Mouse (Mus musculus): Measurements from ENCODE around the gene Srbd1. TPM values are rescaled to one million over a fixed set of nuclear protein-coding genes. Genes with fewer than 3 reads are reported as not detected.

The Srbd1 gene
- polyA plus RNA-seq, 1 experiment from 2014 or later = 11.6 TPM

GRCm38 (mm10) chr17:86123146-86123545, 21.8 kb downstream of the Srbd1 start:
- H3K4me3 ChIP-seq (ENCODE audit: low read length) = no peak overlapping the region
- no peaks in the 10 kb centered on the region for H3K9me3 ChIP-seq (ENCODE audit: control insufficient read depth, low read length)
- H3K27ac ChIP-seq (ENCODE audit: low read depth, low read length) = no peak overlapping the region
- ATAC-seq (ENCODE audit: low FRiP score, low TSS enrichment) = no peak
- no peak overlapping the region for H3K4me2 ChIP-seq (replicated peaks; ENCODE audit: low read depth, low read length)
- H3K36me3 ChIP-seq (ENCODE audit: control insufficient read depth, insufficient read depth, low read length) = peaks cover 43% of the 10 kb centered on the region
- WGBS = 86% methylated on average over 3 of the region's 3 CpGs
- H3K27me3 ChIP-seq (ENCODE audit: control insufficient read depth, insufficient read depth, low read length) = no peaks in the 10 kb centered on the region
- H3K4me1 ChIP-seq (ENCODE audit: control insufficient read depth, insufficient read depth, low read length) = no peaks in the 10 kb centered on the region
- H3K9ac ChIP-seq (ENCODE audit: low read depth, low read length) = no peak overlapping the region

- Histone ChIP-seq H3K4me3 (ENCODE audit: low read length) (no peak overlapping the region), H3K9me3 (ENCODE audit: control insufficient read depth, low read length) (no peaks in the 10 kb centered on the region), H3K27ac (ENCODE audit: low read depth, low read length) (no peak overlapping the region), H3K36me3 (ENCODE audit: control insufficient read depth, insufficient read depth, low read length) (peaks cover 12% of the 10 kb centered on the region; the same call in 1 of the 2 replicates), H3K4me1 (ENCODE audit: control insufficient read depth, insufficient read depth, low read length) (no peaks in the 10 kb centered on the region), H3K4me2 (replicated peaks; ENCODE audit: low read depth, low read length) (no peak overlapping the region), H3K9ac (ENCODE audit: low read depth, low read length) (no peak overlapping the region), H3K27me3 (ENCODE audit: control insufficient read depth, insufficient read depth, low read length) (no peaks in the 10 kb centered on the region)
- 83% methylated on average over 2 of the region's 2 CpGs for whole genome bisulfite sequencing
- no peak for ATAC-seq (ENCODE audit: low FRiP score, low TSS enrichment)
Measured at GRCm38 (mm10) chr17:86096875-86097274, 48.1 kb downstream of the Srbd1 start.

GRCm38 (mm10) chr17:86093124-86093523, 51.9 kb downstream of the Srbd1 start:
- peaks cover 6% of the 10 kb centered on the region; the same call in 1 of the 2 replicates for H3K4me1 ChIP-seq (ENCODE audit: control insufficient read depth, insufficient read depth, low read length)
- no peak overlapping the region for H3K9ac ChIP-seq (ENCODE audit: low read depth, low read length)
- H3K27me3 ChIP-seq (ENCODE audit: control insufficient read depth, insufficient read depth, low read length) = no peaks in the 10 kb centered on the region
- H3K4me3 ChIP-seq (ENCODE audit: low read length) = no peak overlapping the region
- H3K27ac ChIP-seq (ENCODE audit: low read depth, low read length) = no peak overlapping the region
- no peaks in the 10 kb centered on the region for H3K9me3 ChIP-seq (ENCODE audit: control insufficient read depth, low read length)
- peaks cover 9% of the 10 kb centered on the region; the same call in 1 of the 2 replicates for H3K36me3 ChIP-seq (ENCODE audit: control insufficient read depth, insufficient read depth, low read length)
- WGBS = 89% methylated on average over 1 of the region's 1 CpGs
- no peak overlapping the region for H3K4me2 ChIP-seq (replicated peaks; ENCODE audit: low read depth, low read length)
- no peak for ATAC-seq (ENCODE audit: low FRiP score, low TSS enrichment)

- Histone ChIP-seq H3K4me1 (ENCODE audit: control insufficient read depth, insufficient read depth, low read length) (peaks cover 6% of the 10 kb centered on the region; the same call in 1 of the 2 replicates), H3K36me3 (ENCODE audit: control insufficient read depth, insufficient read depth, low read length) (peaks cover 3% of the 10 kb centered on the region; the same call in 1 of the 2 replicates), H3K9ac (ENCODE audit: low read depth, low read length) (no peak overlapping the region), H3K9me3 (ENCODE audit: control insufficient read depth, low read length) (no peaks in the 10 kb centered on the region), H3K4me2 (replicated peaks; ENCODE audit: low read depth, low read length) (no peak overlapping the region), H3K4me3 (ENCODE audit: low read length) (no peak overlapping the region), H3K27me3 (ENCODE audit: control insufficient read depth, insufficient read depth, low read length) (no peaks in the 10 kb centered on the region), H3K27ac (ENCODE audit: low read depth, low read length) (no peak overlapping the region)
- ATAC-seq (ENCODE audit: low FRiP score, low TSS enrichment) = no peak
- 48% methylated on average over 1 of the region's 1 CpGs for WGBS
Measured at GRCm38 (mm10) chr17:86091631-86092030, 53.3 kb downstream of the Srbd1 start.

GRCm38 (mm10) chr17:86089893-86090588, 54.9 kb downstream of the Srbd1 start:
- Histone ChIP-seq H3K27ac (ENCODE audit: low read depth, low read length) (no peak overlapping the region), H3K9me3 (ENCODE audit: control insufficient read depth, low read length) (no peaks in the 10 kb centered on the region), H3K36me3 (ENCODE audit: control insufficient read depth, insufficient read depth, low read length) (no peaks in the 10 kb centered on the region; the same call in 1 of the 2 replicates), H3K27me3 (ENCODE audit: control insufficient read depth, insufficient read depth, low read length) (no peaks in the 10 kb centered on the region), H3K4me3 (ENCODE audit: low read length) (no peak overlapping the region), H3K4me2 (replicated peaks; ENCODE audit: low read depth, low read length) (no peak overlapping the region; the same call in 1 of the 2 replicates), H3K4me1 (ENCODE audit: control insufficient read depth, insufficient read depth, low read length) (peaks cover 6% of the 10 kb centered on the region; the same call in 1 of the 2 replicates), H3K9ac (ENCODE audit: low read depth, low read length) (no peak overlapping the region)
- WGBS = 22% methylated on average over 9 of the region's 9 CpGs
- peak; percentile 84 for ATAC-seq (ENCODE audit: low FRiP score, low TSS enrichment)

- no peak overlapping the region for H3K4me2 ChIP-seq (replicated peaks; ENCODE audit: low read depth, low read length)
- H3K27ac ChIP-seq (ENCODE audit: low read depth, low read length) = no peak overlapping the region
- 95% methylated on average over 9 of the region's 9 CpGs for WGBS
- H3K4me1 ChIP-seq (ENCODE audit: control insufficient read depth, insufficient read depth, low read length) = peaks cover 6% of the 10 kb centered on the region; the same call in 1 of the 2 replicates
- no peaks in the 10 kb centered on the region for H3K9me3 ChIP-seq (ENCODE audit: control insufficient read depth, low read length)
- H3K27me3 ChIP-seq (ENCODE audit: control insufficient read depth, insufficient read depth, low read length) = no peaks in the 10 kb centered on the region
- ATAC-seq (ENCODE audit: low FRiP score, low TSS enrichment) = no peak
- no peaks in the 10 kb centered on the region for H3K36me3 ChIP-seq (ENCODE audit: control insufficient read depth, insufficient read depth, low read length)
- no peak overlapping the region for H3K9ac ChIP-seq (ENCODE audit: low read depth, low read length)
- no peak overlapping the region for H3K4me3 ChIP-seq (ENCODE audit: low read length)
Measured at GRCm38 (mm10) chr17:86087922-86088321, 57.1 kb downstream of the Srbd1 start.

GRCm38 (mm10) chr17:86086191-86086590, 58.8 kb downstream of the Srbd1 start:
- 90% methylated on average over 4 of the region's 4 CpGs for WGBS
- Histone ChIP-seq H3K27ac (ENCODE audit: low read depth, low read length) (no peak overlapping the region), H3K4me3 (ENCODE audit: low read length) (no peak overlapping the region)

GRCm38 (mm10) chr17:86083207-86083606, 61.8 kb downstream of the Srbd1 start:
- no peaks in the 10 kb centered on the region for H3K4me1 ChIP-seq (ENCODE audit: control insufficient read depth, insufficient read depth, low read length)
- no peak overlapping the region for H3K27ac ChIP-seq (ENCODE audit: low read depth, low read length)
- no peak overlapping the region for H3K4me2 ChIP-seq (replicated peaks; ENCODE audit: low read depth, low read length)
- no peak overlapping the region for H3K9ac ChIP-seq (ENCODE audit: low read depth, low read length)
- no peaks in the 10 kb centered on the region for H3K36me3 ChIP-seq (ENCODE audit: control insufficient read depth, insufficient read depth, low read length)
- ATAC-seq (ENCODE audit: low FRiP score, low TSS enrichment) = no peak
- WGBS = 74% methylated on average over 7 of the region's 7 CpGs
- no peak overlapping the region for H3K4me3 ChIP-seq (ENCODE audit: low read length)
- no peaks in the 10 kb centered on the region for H3K9me3 ChIP-seq (ENCODE audit: control insufficient read depth, low read length)
- no peaks in the 10 kb centered on the region for H3K27me3 ChIP-seq (ENCODE audit: control insufficient read depth, insufficient read depth, low read length)

More at GRCm38 (mm10) chr17:86086191-86086590, 58.8 kb downstream of the Srbd1 start:
- Histone ChIP-seq H3K9ac (ENCODE audit: low read depth, low read length) (no peak overlapping the region), H3K4me1 (ENCODE audit: control insufficient read depth, insufficient read depth, low read length) (peaks cover 6% of the 10 kb centered on the region; the same call in 1 of the 2 replicates), H3K27me3 (ENCODE audit: control insufficient read depth, insufficient read depth, low read length) (no peaks in the 10 kb centered on the region), H3K36me3 (ENCODE audit: control insufficient read depth, insufficient read depth, low read length) (no peaks in the 10 kb centered on the region), H3K9me3 (ENCODE audit: control insufficient read depth, low read length) (no peaks in the 10 kb centered on the region), H3K4me2 (replicated peaks; ENCODE audit: low read depth, low read length) (no peak overlapping the region)
- ATAC-seq (ENCODE audit: low FRiP score, low TSS enrichment) = no peak

- no peaks in the 10 kb centered on the region for H3K36me3 ChIP-seq (ENCODE audit: control insufficient read depth, insufficient read depth, low read length)
- no peak overlapping the region for H3K9ac ChIP-seq (ENCODE audit: low read depth, low read length)
- WGBS = 51% methylated on average over 11 of the region's 11 CpGs
- no peak overlapping the region for H3K4me2 ChIP-seq (replicated peaks; ENCODE audit: low read depth, low read length)
- H3K4me3 ChIP-seq (ENCODE audit: low read length) = no peak overlapping the region
- no peak overlapping the region for H3K27ac ChIP-seq (ENCODE audit: low read depth, low read length)
- H3K4me1 ChIP-seq (ENCODE audit: control insufficient read depth, insufficient read depth, low read length) = no peaks in the 10 kb centered on the region
- no peaks in the 10 kb centered on the region for H3K27me3 ChIP-seq (ENCODE audit: control insufficient read depth, insufficient read depth, low read length)
- no peaks in the 10 kb centered on the region for H3K9me3 ChIP-seq (ENCODE audit: control insufficient read depth, low read length)
- ATAC-seq (ENCODE audit: low FRiP score, low TSS enrichment) = no peak
Measured at GRCm38 (mm10) chr17:86078060-86078459, 66.9 kb downstream of the Srbd1 start.

Measured in kidney, embryonic 14.5 days (tissue).